Mouse (Mus musculus) liver, embryonic 14.5 days (tissue): Measurements from ENCODE around the gene Themis3. TPM values are rescaled to one million over a fixed set of nuclear protein-coding genes. Genes with fewer than 3 reads are reported as not detected.

Experiments
- ATAC-seq: fragments of 200-750 bp; cut with Nextera tagmentation; 2 replicates; pipeline ENCODE4 v1.8.0; 2017; ENCODE audit warnings: moderate number of reproducible peaks, mild to moderate bottlenecking, moderate library complexity; ENCODE audit not compliant: insufficient read depth
- DNase-seq, 3 experiments: peaks; one replicate each; pipeline ENCODE4 v3.0.0-alpha.2; 2012 to 2013; ENCODE audit warnings: low read depth in 3 of 3, low spot score in 3 of 3
- H3K27ac ChIP-seq: fragments of 300-500 bp; sonication (generic); 2 replicates; pipeline ENCODE4 v1.5.1; 2014; ENCODE audit warnings: moderate library complexity, mild to moderate bottlenecking, control low read depth, inconsistent platforms
- H3K27me3 ChIP-seq: fragments of 300-500 bp; sonication (generic); 2 replicates; pipeline ENCODE4 v1.6.1; 2014; ENCODE audit warnings: mild to moderate bottlenecking, low read length, moderate library complexity; ENCODE audit not compliant: control insufficient read depth, insufficient read depth
- H3K36me3 ChIP-seq: fragments of 300-500 bp; sonication (generic); replicated peaks from 2 replicates; pipeline ENCODE4 v1.6.1; 2014; ENCODE audit warnings: low read depth; ENCODE audit not compliant: control insufficient read depth, insufficient read depth
- H3K4me1 ChIP-seq, 2 experiments: fragments of 200-500 bp in 1 of 2; fragments of 300-500 bp in 1 of 2; sonication (generic) in 1 of 2; replicated peaks; 2 replicates each; pipeline ENCODE4 v1.6.1; 2012 to 2014; ENCODE audit warnings: antibody characterized with exemption in 1 of 2, inconsistent platforms in 1 of 2, low read length in 1 of 2; ENCODE audit not compliant: control insufficient read depth in 2 of 2, insufficient read depth in 2 of 2
- H3K4me2 ChIP-seq: fragments of 300-500 bp; sonication (generic); 2 replicates; pipeline ENCODE4 v1.6.1; 2014; ENCODE audit warnings: low read depth, mild to moderate bottlenecking, control low read depth, moderate library complexity
- H3K4me3 ChIP-seq, 2 experiments: fragments of 200-500 bp in 1 of 2; fragments of 300-500 bp in 1 of 2; sonication (generic) in 1 of 2; 2 replicates each; pipeline ENCODE4 v1.5.1; 2012 to 2014; ENCODE audit warnings: low read depth in 2 of 2, low read length in 2 of 2, mild to moderate bottlenecking in 2 of 2, control low read depth in 1 of 2, inconsistent platforms in 1 of 2, moderate library complexity in 1 of 2; ENCODE audit not compliant: insufficient read depth in 1 of 2
- H3K9ac ChIP-seq: fragments of 300-500 bp; sonication (generic); replicated peaks from 2 replicates; pipeline ENCODE4 v1.6.1; 2014; ENCODE audit warnings: mild to moderate bottlenecking, control low read depth, moderate library complexity
- H3K9me3 ChIP-seq: fragments of 300-500 bp; sonication (generic); 2 replicates; pipeline ENCODE4 v1.6.1; 2016; ENCODE audit warnings: low read length, mixed read lengths; ENCODE audit not compliant: control insufficient read depth
- CTCF ChIP-seq: IDR thresholded peaks from 2 replicates; pipeline ENCODE4 v1.5.1; 2016; ENCODE audit warnings: antibody characterized with exemption, low read depth, control low read depth
- EP300 ChIP-seq: IDR thresholded peaks from 2 replicates; pipeline ENCODE4 v1.6.1; 2016; ENCODE audit warnings: antibody characterized with exemption, low read depth
- WGBS: fragments of 180-500 bp; shearing (Covaris S2); extraction: QIAGEN DNeasy Blood & Tissue Kit; methylation state at CpG from one replicate; pipeline ENCODE4 v1.1.7; 2014; ENCODE audit not compliant: insufficient replicate concordance; 5-methylcytosine and 5-hydroxymethylcytosine counted together
- polyA plus RNA-seq, 2 experiments: library from polyadenylated mRNA; depleted of rRNA in 1 of 2; stranded (reverse) in 1 of 2; unstranded in 1 of 2; fragments of >200 nt; fragmentation: Nextera tagmentation in 1 of 2; extraction: Ambion mirVana in 1 of 2; gene quantifications; 2 replicates each; pipeline versions ENCODE4 v1.2.1 to v1.2.3; 2012 to 2014

Themis3 gene
- polyA plus RNA-seq, 2 experiments: not detected

- ATAC-seq: no peak
- H3K36me3 ChIP-seq: no peaks in the 10 kb centered on the region; the same call in 1 of the 2 replicates
Observed at GRCm38 (mm10) chr17:66504964-66505363, 89.5 kb downstream of the Themis3 start.

More at GRCm38 (mm10) chr17:66504964-66505363, 89.5 kb downstream of the Themis3 start:
- H3K9me3 ChIP-seq: no peaks in the 10 kb centered on the region
- 85% methylated on average over 8 of the region's 8 CpGs for WGBS
- H3K9ac ChIP-seq: no peak overlapping the region
- H3K4me1 ChIP-seq: 0 out of 4 replicates have a peak, but pooled peaks cover 0 to 1% of the 10 kb centered on the region in 2 experiments
- no peak for DNase-seq
- H3K27me3 ChIP-seq: no peaks in the 10 kb centered on the region
- H3K27ac ChIP-seq: no peak overlapping the region
- no peak overlapping the region for H3K4me2 ChIP-seq
- TF ChIP-seq EP300: no peak
- TF ChIP-seq CTCF: no peak
- no peak overlapping the region for H3K4me3 ChIP-seq

Other genes with a start within 250 kb of the Themis3 start
- gene Mtcl1, start 144.9 kb downstream of the Themis3 start, polyA plus RNA-seq (2012; rRNA removed): 0.08 and 0.17 TPM in 2 replicates
- gene Mtcl1, start 144.9 kb downstream of the Themis3 start, polyA plus RNA-seq (2014; fragmentation: Nextera tagmentation; extraction: Ambion mirVana): 0.06 TPM in 1 of 2 replicates, not detected in the other
- 5.3 and 8.4 TPM in 2 replicates for gene Rab12, start 74.9 kb downstream of the Themis3 start, polyA plus RNA-seq (2012; rRNA removed)
- 5.4 and 7.2 TPM in 2 replicates for gene Rab12, start 74.9 kb downstream of the Themis3 start, polyA plus RNA-seq (2014; fragmentation: Nextera tagmentation; extraction: Ambion mirVana)